Mouse (Mus musculus): ENCODE measurements around the gene C1qtnf1. TPM values are rescaled to one million over a fixed set of nuclear protein-coding genes. Genes with fewer than 3 reads are reported as not detected.

C1qtnf1 gene
- total and polyA plus RNA-seq, 2 experiments from 2014 or later: 5.8 to 7.8 TPM

DNA sequence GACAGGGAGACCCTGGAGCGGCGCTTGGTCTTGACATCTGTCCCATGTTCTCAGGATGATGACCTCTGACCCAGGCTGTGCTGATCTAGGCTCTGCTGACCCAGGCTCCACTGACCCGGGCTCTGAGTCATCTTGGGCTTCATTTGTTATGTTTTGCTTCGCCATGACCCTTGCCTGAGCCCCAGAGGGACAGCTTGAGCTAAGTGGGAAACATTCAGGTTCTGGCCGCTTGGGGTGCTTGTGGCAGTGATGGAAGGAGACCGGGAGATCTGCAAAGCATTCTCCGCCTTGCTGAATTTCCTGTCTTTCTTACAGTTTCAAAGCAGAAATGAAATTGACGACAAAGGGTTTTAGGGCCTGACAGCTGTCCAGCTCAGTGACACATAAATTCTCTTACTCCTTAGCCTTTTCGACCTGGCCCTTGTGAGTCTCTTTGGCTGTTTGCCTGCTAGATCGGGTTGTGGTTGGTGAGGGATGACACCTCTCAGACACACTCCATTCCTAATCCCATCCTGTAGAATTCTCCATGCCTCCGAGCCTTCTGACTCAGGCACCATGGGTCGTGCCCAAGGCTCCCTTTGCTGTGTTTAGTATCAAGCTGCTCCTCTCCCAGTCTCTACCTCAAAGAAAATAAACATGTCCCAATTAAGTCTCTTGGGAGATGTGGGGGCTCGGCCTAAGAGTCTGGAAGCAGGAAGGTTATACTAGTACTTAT is 3.2 kb upstream of the C1qtnf1 start:
- Histone ChIP-seq H3K36me3 (replicated peaks; ENCODE audit: control insufficient read depth, insufficient read depth, low read length) (no peaks in the 10 kb centered on the region), H3K4me1 (ENCODE audit: control insufficient read depth, insufficient read depth) (peaks cover 27% of the 10 kb centered on the region), H3K9ac (replicated peaks; ENCODE audit: low read depth, low read length) (no peak overlapping the region), H3K27me3 (ENCODE audit: control insufficient read depth, insufficient read depth, low read length) (0 out of 2 replicates have a peak, but pooled peaks cover 12% of the 10 kb centered on the region), H3K27ac (ENCODE audit: low read depth) (peak overlapping the region; percentile 77), H3K9me3 (replicated peaks; ENCODE audit: control insufficient read depth, low read length) (no peaks in the 10 kb centered on the region), H3K4me2 (ENCODE audit: low read depth, low read length) (no peak overlapping the region), H3K4me3 (ENCODE audit: low read depth, low read length) (no peak overlapping the region)
- DNase-seq (ENCODE audit: low spot score) (no peak), ATAC-seq (ENCODE audit: insufficient read depth, low read depth) (no peak)
- 48% methylated on average over 13 of the region's 13 CpGs for WGBS
- TF ChIP-seq CTCF (IDR thresholded peaks at IDR 0.05; ENCODE audit: low read depth): no peak
- no peak for TF ChIP-seq EP300 (IDR thresholded peaks at IDR 0.05; ENCODE audit: low read depth)

DNA sequence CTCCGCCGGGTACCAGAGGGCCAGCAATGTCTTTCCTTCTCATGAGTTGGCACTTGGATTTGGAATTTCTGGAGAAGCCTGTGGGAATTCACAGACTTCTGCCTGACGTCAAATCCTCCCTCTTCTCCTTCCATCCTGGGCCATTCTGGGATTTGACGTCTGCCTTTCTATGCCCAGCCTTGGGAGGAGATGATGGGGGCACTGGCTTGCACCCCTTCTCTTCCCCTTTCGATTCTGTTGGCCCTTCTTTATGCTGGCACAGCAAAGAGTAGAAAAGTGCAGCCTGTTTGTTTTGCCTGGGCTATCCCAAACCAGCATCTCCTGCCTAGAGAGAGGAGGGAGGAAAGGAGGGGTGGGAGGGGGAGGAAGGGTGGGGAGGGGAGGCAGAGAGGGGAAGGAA is 1.2 kb upstream of the C1qtnf1 start:
- no peaks in the 10 kb centered on the region for H3K36me3 ChIP-seq (replicated peaks; ENCODE audit: control insufficient read depth, insufficient read depth, low read length)
- TF ChIP-seq EP300 (IDR thresholded peaks at IDR 0.05; ENCODE audit: low read depth) (no peak), CTCF (IDR thresholded peaks at IDR 0.05; ENCODE audit: low read depth) (no peak)
- H3K4me2 ChIP-seq (ENCODE audit: low read depth, low read length): no peak overlapping the region
- no peak overlapping the region for H3K27ac ChIP-seq (ENCODE audit: low read depth)
- peaks cover 37% of the 10 kb centered on the region for H3K4me1 ChIP-seq (ENCODE audit: control insufficient read depth, insufficient read depth)
- DNase-seq (ENCODE audit: low spot score) (no peak), ATAC-seq (ENCODE audit: insufficient read depth, low read depth) (no peak)
- no peak overlapping the region for H3K4me3 ChIP-seq (ENCODE audit: low read depth, low read length)
- 0 out of 2 replicates have a peak, but pooled peaks cover 12% of the 10 kb centered on the region for H3K27me3 ChIP-seq (ENCODE audit: control insufficient read depth, insufficient read depth, low read length)
- H3K9ac ChIP-seq (replicated peaks; ENCODE audit: low read depth, low read length): no peak overlapping the region
- H3K9me3 ChIP-seq (replicated peaks; ENCODE audit: control insufficient read depth, low read length): no peaks in the 10 kb centered on the region
- 57% methylated on average over 5 of the region's 5 CpGs for WGBS

GRCm38 (mm10) chr11:118427266-118427779 is 680 bp upstream of the C1qtnf1 start:
- peak overlapping the region; percentile 77; the same call in 1 of the 2 replicates for H3K27ac ChIP-seq (ENCODE audit: low read depth)
- 29% methylated on average over 3 of the region's 3 CpGs for WGBS
- TF ChIP-seq EP300 (IDR thresholded peaks at IDR 0.05; ENCODE audit: low read depth) (no peak), CTCF (IDR thresholded peaks at IDR 0.05; ENCODE audit: low read depth) (no peak)
- 0 out of 2 replicates have a peak, but pooled peaks cover 12% of the 10 kb centered on the region for H3K27me3 ChIP-seq (ENCODE audit: control insufficient read depth, insufficient read depth, low read length)
- no peak overlapping the region for H3K9ac ChIP-seq (replicated peaks; ENCODE audit: low read depth, low read length)
- ATAC-seq (ENCODE audit: insufficient read depth, low read depth): no peak
- H3K4me3 ChIP-seq (ENCODE audit: low read depth, low read length): peak overlapping the region; percentile 38; the same call in 1 of the 2 replicates
- peak overlapping the region; percentile 49 for H3K4me2 ChIP-seq (ENCODE audit: low read depth, low read length)
- H3K4me1 ChIP-seq (ENCODE audit: control insufficient read depth, insufficient read depth): peaks cover 37% of the 10 kb centered on the region
- no peaks in the 10 kb centered on the region for H3K36me3 ChIP-seq (replicated peaks; ENCODE audit: control insufficient read depth, insufficient read depth, low read length)
- no peak for DNase-seq (ENCODE audit: low spot score)
- no peaks in the 10 kb centered on the region for H3K9me3 ChIP-seq (replicated peaks; ENCODE audit: control insufficient read depth, low read length)

DNA sequence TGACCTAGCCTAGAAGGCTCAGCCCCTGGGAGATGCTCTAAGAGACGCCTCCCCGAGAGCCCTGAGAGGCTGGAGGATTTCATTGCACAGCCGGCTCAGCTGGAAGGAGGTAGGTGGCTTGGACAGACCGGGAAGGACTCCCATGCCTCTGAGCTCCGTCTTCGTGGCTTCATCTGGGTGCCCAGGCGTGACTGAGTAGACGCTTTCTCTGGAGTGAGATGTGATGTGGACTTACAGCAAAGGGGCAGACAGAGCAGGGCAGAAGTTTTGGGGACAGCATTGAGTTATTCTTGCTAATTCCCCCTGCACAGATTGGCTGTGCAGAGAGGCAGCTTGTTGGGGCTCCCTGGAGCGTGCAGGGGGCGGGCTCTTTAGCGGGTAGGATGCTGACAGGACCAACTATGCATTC is 461 bp downstream of the C1qtnf1 start:
- H3K27ac ChIP-seq (ENCODE audit: low read depth): peak overlapping the region; percentile 77
- peak overlapping the region; percentile 44 for H3K9ac ChIP-seq (replicated peaks; ENCODE audit: low read depth, low read length)
- H3K4me2 ChIP-seq (ENCODE audit: low read depth, low read length): peak overlapping the region; percentile 49
- 8% methylated on average over 11 of the region's 11 CpGs for WGBS
- no peaks in the 10 kb centered on the region for H3K36me3 ChIP-seq (replicated peaks; ENCODE audit: control insufficient read depth, insufficient read depth, low read length)
- DNase-seq (ENCODE audit: low spot score) (no peak), ATAC-seq (ENCODE audit: insufficient read depth, low read depth) (no peak)
- H3K4me3 ChIP-seq (ENCODE audit: low read depth, low read length): peak overlapping the region; percentile 38
- TF ChIP-seq CTCF (IDR thresholded peaks at IDR 0.05; ENCODE audit: low read depth) (no peak), EP300 (IDR thresholded peaks at IDR 0.05; ENCODE audit: low read depth) (no peak)
- no peaks in the 10 kb centered on the region for H3K9me3 ChIP-seq (replicated peaks; ENCODE audit: control insufficient read depth, low read length)
- peaks cover 36% of the 10 kb centered on the region for H3K4me1 ChIP-seq (ENCODE audit: control insufficient read depth, insufficient read depth)
- H3K27me3 ChIP-seq (ENCODE audit: control insufficient read depth, insufficient read depth, low read length): 0 out of 2 replicates have a peak, but pooled peaks cover 12% of the 10 kb centered on the region

DNA sequence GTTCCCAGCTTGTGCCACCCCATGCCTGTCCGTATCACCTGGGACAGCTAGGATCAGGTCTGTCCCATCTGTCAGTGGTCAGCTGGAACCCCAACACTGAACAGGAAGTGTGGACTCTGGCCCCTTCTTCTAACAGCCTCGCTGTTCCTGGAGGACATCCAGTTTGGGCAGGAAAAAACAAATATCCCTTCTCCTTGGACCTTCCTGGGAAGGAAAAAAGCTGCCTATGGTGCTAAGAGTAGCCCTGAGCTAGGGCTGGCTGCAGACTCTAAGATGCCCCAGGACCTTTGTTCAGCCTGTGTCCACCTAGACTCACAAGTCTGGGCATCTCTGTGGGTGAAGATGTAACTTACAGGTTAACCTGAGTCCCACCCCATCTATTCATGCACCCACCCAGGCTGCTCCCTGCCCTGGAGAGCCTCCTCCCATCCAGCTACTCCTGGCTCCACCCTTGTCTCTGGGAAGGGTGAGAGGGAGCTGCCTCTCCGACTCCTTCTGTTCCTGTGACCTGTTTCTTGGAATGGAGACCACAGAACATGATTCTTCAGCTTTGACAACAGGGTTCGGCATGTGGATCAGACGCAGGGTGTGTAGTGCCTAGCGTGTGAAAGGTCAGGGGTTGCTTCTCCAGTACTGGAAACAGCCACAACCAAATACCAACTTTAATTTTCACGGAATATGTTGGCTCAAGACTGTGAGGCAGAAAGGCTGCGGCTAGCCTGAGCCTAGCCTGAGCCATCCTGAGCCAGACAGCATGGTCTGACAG is 1.1 kb downstream of the C1qtnf1 start:
- TF ChIP-seq EP300 (IDR thresholded peaks at IDR 0.05; ENCODE audit: low read depth) (no peak), CTCF (IDR thresholded peaks at IDR 0.05; ENCODE audit: low read depth) (no peak)
- WGBS: 46% methylated on average over 8 of the region's 8 CpGs

More for the DNA sequence above, 1.1 kb downstream of the C1qtnf1 start:
- DNase-seq (ENCODE audit: low spot score) (no peak), ATAC-seq (ENCODE audit: insufficient read depth, low read depth) (no peak)
- Histone ChIP-seq H3K4me1 (ENCODE audit: control insufficient read depth, insufficient read depth) (peaks cover 29% of the 10 kb centered on the region), H3K9me3 (replicated peaks; ENCODE audit: control insufficient read depth, low read length) (no peaks in the 10 kb centered on the region), H3K36me3 (replicated peaks; ENCODE audit: control insufficient read depth, insufficient read depth, low read length) (no peaks in the 10 kb centered on the region), H3K4me3 (ENCODE audit: low read depth, low read length) (peak overlapping the region; percentile 38), H3K27me3 (ENCODE audit: control insufficient read depth, insufficient read depth, low read length) (0 out of 2 replicates have a peak, but pooled peaks cover 12% of the 10 kb centered on the region), H3K27ac (ENCODE audit: low read depth) (peak overlapping the region; percentile 77), H3K9ac (replicated peaks; ENCODE audit: low read depth, low read length) (peak overlapping the region; percentile 44; the same call in 1 of the 2 replicates), H3K4me2 (ENCODE audit: low read depth, low read length) (peak overlapping the region; percentile 49)
